Mouse (Mus musculus) neural tube, embryonic 13.5 days (tissue): ENCODE results near the gene Olfr1037. TPM values are rescaled to one million over a fixed set of nuclear protein-coding genes. Genes with fewer than 3 reads are reported as not detected.
"Not testable (repeated sequence)": the region's sequence is repeated elsewhere in the genome, so short reads cannot be mapped to it uniquely, and the experiment has no call there.

Experiments
- ATAC-seq: fragments of 200-750 bp; cut with Nextera tagmentation; 2 replicates; pipeline ENCODE4 v1.8.0; 2017; ENCODE audit warnings: low read depth, mild to moderate bottlenecking, moderate TSS enrichment, moderate library complexity
- H3K27ac ChIP-seq: fragments of 300-500 bp; sonication (generic); replicated peaks from 2 replicates; pipeline ENCODE4 v1.5.1; 2015; ENCODE audit warnings: moderate library complexity, mild to moderate bottlenecking, inconsistent platforms
- H3K27me3 ChIP-seq: fragments of 300-500 bp; sonication (generic); 2 replicates; pipeline ENCODE4 v1.6.1; 2015; ENCODE audit warnings: mild to moderate bottlenecking, inconsistent platforms
- H3K36me3 ChIP-seq: fragments of 300-500 bp; sonication (generic); 2 replicates; pipeline ENCODE4 v1.6.1; 2015; ENCODE audit warnings: mild to moderate bottlenecking, inconsistent platforms
- H3K4me1 ChIP-seq: fragments of 300-500 bp; sonication (generic); replicated peaks from 2 replicates; pipeline ENCODE4 v1.6.1; 2015; ENCODE audit warnings: inconsistent platforms
- H3K4me2 ChIP-seq: fragments of 300-500 bp; sonication (generic); 2 replicates; pipeline ENCODE4 v1.6.1; 2015; ENCODE audit warnings: inconsistent platforms, mild to moderate bottlenecking, moderate library complexity
- H3K4me3 ChIP-seq: fragments of 300-500 bp; sonication (generic); 2 replicates; pipeline ENCODE4 v1.5.1; 2015; ENCODE audit warnings: mild to moderate bottlenecking, inconsistent platforms
- H3K9ac ChIP-seq: fragments of 300-500 bp; sonication (generic); 2 replicates; pipeline ENCODE4 v1.6.1; 2015; ENCODE audit warnings: moderate library complexity, mild to moderate bottlenecking, inconsistent platforms
- H3K9me3 ChIP-seq: fragments of 300-500 bp; sonication (generic); 2 replicates; pipeline ENCODE4 v1.6.1; 2016; ENCODE audit warnings: inconsistent platforms
- WGBS: fragments of 180-500 bp; shearing (Covaris S2); methylation state at CpG from one replicate; pipeline ENCODE4 v1.1.7; 2015; 5-methylcytosine and 5-hydroxymethylcytosine counted together
- polyA plus RNA-seq: library from polyadenylated mRNA; unstranded; fragments of >200 nt; fragmentation: Nextera tagmentation; extraction: Ambion mirVana; gene quantifications from 2 replicates; pipeline ENCODE4 v1.2.1, GENCODE M21; 2015

Gene Olfr1037
- polyA plus RNA-seq, result not detected in 2 replicates

GRCm38 (mm10) chr2:86087285-86087684 is at the start of gene Olfr1037:
Olfr1037 (minus strand) TSS chr2:86087385.
- Histone ChIP-seq H3K4me3 (no peak within 1 kb of the TSS), H3K4me2 (no peak within 1 kb of the TSS), H3K27me3 (no peaks in the 10 kb centered on the region), H3K27ac (no peak within 1 kb of the TSS), H3K4me1 (no peaks in the 10 kb centered on the region), H3K9ac (no peak within 1 kb of the TSS), H3K9me3 (no peaks in the 10 kb centered on the region), H3K36me3 (no peaks in the 10 kb centered on the region)
- 93% methylated on average over 2 of the region's 2 CpGs for WGBS
- no peak for ATAC-seq

GRCm38 (mm10) chr2:86135828-86136227 is 48.6 kb upstream of the Olfr1037 start, which contains the start of gene Olfr1039:
Olfr1039 (minus strand) TSS chr2:86135928.
- Histone ChIP-seq H3K4me2 (no peak within 1 kb of the TSS), H3K27ac (no peak within 1 kb of the TSS), H3K4me1 (no peaks in the 10 kb centered on the region), H3K9ac (no peak within 1 kb of the TSS), H3K4me3 (no peak within 1 kb of the TSS), H3K9me3 (no peaks in the 10 kb centered on the region), H3K27me3 (no peaks in the 10 kb centered on the region), H3K36me3 (no peaks in the 10 kb centered on the region)
- no peak for ATAC-seq
- WGBS, result 96% methylated on average over 1 of the region's 1 CpGs

- H3K4me2 ChIP-seq, H3K27ac ChIP-seq: not testable (repeated sequence)
Measured at GRCm38 (mm10) chr2:86080478-86080877, 6.7 kb downstream of the Olfr1037 start.

GRCm38 (mm10) chr2:86073692-86074091 is 13.5 kb downstream of the Olfr1037 start, which contains the start of gene Olfr1036:
Olfr1036 (plus strand) TSS chr2:86073992.
- H3K9ac ChIP-seq, H3K36me3 ChIP-seq, H3K4me3 ChIP-seq, H3K27ac ChIP-seq, H3K27me3 ChIP-seq, H3K4me2 ChIP-seq, ATAC-seq, H3K4me1 ChIP-seq, H3K9me3 ChIP-seq: not testable (repeated sequence)

More at GRCm38 (mm10) chr2:86080478-86080877, 6.7 kb downstream of the Olfr1037 start:
- not testable (repeated sequence) for H3K4me3 ChIP-seq, H3K4me1 ChIP-seq, H3K9ac ChIP-seq, ATAC-seq, H3K27me3 ChIP-seq, H3K36me3 ChIP-seq, H3K9me3 ChIP-seq
- 90% methylated on average over 1 of the region's 1 CpGs for WGBS

- Histone ChIP-seq H3K9me3 (no peaks in the 10 kb centered on the region), H3K4me1 (no peaks in the 10 kb centered on the region), H3K4me2 (no peak overlapping the region), H3K36me3 (no peaks in the 10 kb centered on the region), H3K27me3 (no peaks in the 10 kb centered on the region), H3K4me3 (no peak overlapping the region), H3K9ac (no peak overlapping the region), H3K27ac (no peak overlapping the region)
- 95% methylated on average over 8 of the region's 8 CpGs for WGBS
- ATAC-seq, result no peak
Measured at GRCm38 (mm10) chr2:86070189-86070588, 17.0 kb downstream of the Olfr1037 start.

DNA sequence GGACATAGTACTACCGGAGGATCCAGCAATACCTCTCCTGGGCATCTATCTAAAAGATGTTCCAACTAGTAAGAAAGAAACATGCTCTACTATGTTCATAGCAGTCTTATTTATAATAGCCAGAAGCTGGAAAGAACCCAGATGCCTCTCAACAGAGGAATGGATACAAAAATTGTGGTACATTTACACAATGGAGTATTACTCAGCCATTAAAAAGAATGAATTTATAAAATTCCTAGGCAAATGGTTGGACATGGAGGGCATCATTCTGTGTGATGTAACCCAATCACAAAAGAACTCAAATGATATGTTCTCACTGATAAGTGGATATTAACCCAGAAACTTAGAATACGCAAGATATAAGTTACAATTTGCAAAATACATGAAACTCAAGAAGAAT is 23.4 kb downstream of the Olfr1037 start:
- H3K9ac ChIP-seq, H3K9me3 ChIP-seq, H3K4me1 ChIP-seq, ATAC-seq, H3K4me2 ChIP-seq, H3K36me3 ChIP-seq, H3K27ac ChIP-seq, H3K27me3 ChIP-seq, H3K4me3 ChIP-seq: not testable (repeated sequence)
- WGBS, result 95% methylated on average over 2 of the region's 2 CpGs

GRCm38 (mm10) chr2:86050777-86051176 is 36.4 kb downstream of the Olfr1037 start:
- H3K36me3 ChIP-seq, H3K4me3 ChIP-seq, H3K9ac ChIP-seq, H3K4me1 ChIP-seq, H3K27me3 ChIP-seq, H3K4me2 ChIP-seq, ATAC-seq, H3K27ac ChIP-seq, H3K9me3 ChIP-seq: not testable (repeated sequence)

DNA sequence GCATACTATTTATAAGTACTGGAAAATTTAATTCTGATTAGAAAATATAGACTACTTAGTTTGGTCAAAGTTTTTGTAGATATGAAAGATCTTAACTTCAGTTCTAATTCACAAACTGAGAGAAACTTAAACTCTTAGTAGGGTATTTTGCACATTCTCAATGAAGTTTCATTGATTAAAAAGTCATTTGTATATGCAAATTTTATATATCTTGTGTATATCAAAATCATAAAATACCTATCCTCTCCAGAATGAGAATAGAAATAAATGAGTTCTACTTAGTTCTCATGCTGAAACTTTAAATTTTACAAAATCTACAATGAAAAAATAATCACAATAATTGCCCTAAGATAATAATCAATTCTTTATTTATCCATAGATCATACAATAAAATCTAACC is 41.6 kb downstream of the Olfr1037 start, which contains the start of gene Olfr1034:
Olfr1034 (plus strand) TSS at position 301 of the 400 bp plus-strand sequence.
- Histone ChIP-seq H3K27me3 (no peaks in the 10 kb centered on the region), H3K27ac (no peak within 1 kb of the TSS), H3K9me3 (no peaks in the 10 kb centered on the region), H3K9ac (no peak within 1 kb of the TSS), H3K4me3 (no peak within 1 kb of the TSS), H3K4me2 (no peak within 1 kb of the TSS), H3K4me1 (no peaks in the 10 kb centered on the region), H3K36me3 (no peaks in the 10 kb centered on the region)
- ATAC-seq, result no peak

Other genes with a start within 250 kb of the Olfr1037 start
- gene Olfr1019, start 241.9 kb downstream of the Olfr1037 start, polyA plus RNA-seq, result not detected in 2 replicates
- gene Olfr1020, start 240.4 kb downstream of the Olfr1037 start, polyA plus RNA-seq, result not detected in 2 replicates
- not detected in 2 replicates for gene Olfr1022, start 218.8 kb downstream of the Olfr1037 start, polyA plus RNA-seq
- gene Olfr1023, start 201.7 kb downstream of the Olfr1037 start, polyA plus RNA-seq, result not detected in 2 replicates
- not detected in 2 replicates for gene Olfr1024, start 182.3 kb downstream of the Olfr1037 start, polyA plus RNA-seq
- not detected in 2 replicates for gene Olfr1025-ps1, start 172.2 kb downstream of the Olfr1037 start, polyA plus RNA-seq
- not detected in 2 replicates for gene Olfr1026, start 165.8 kb downstream of the Olfr1037 start, polyA plus RNA-seq
- gene Olfr1028, start 136.9 kb downstream of the Olfr1037 start, polyA plus RNA-seq, result not detected in 2 replicates
- gene Olfr1029, start 113.5 kb downstream of the Olfr1037 start, polyA plus RNA-seq, result not detected in 2 replicates
- gene Olfr1030, start 108.1 kb downstream of the Olfr1037 start, polyA plus RNA-seq, result not detected in 2 replicates
- gene Olfr1031, start 97.1 kb downstream of the Olfr1037 start, polyA plus RNA-seq, result not detected in 2 replicates
- not detected in 2 replicates for gene Olfr1032, start 81.8 kb downstream of the Olfr1037 start, polyA plus RNA-seq
- gene Olfr1033, start 66.8 kb downstream of the Olfr1037 start, polyA plus RNA-seq, result not detected in 2 replicates
- not detected in 2 replicates for gene Olfr1034, start 41.5 kb downstream of the Olfr1037 start, polyA plus RNA-seq
- gene Olfr1036, start 13.4 kb downstream of the Olfr1037 start, polyA plus RNA-seq, result not detected in 2 replicates
- not detected in 2 replicates for gene Olfr1039, start 48.5 kb upstream of the Olfr1037 start, polyA plus RNA-seq
- gene Olfr1040, start 59.3 kb upstream of the Olfr1037 start, polyA plus RNA-seq, result not detected in 2 replicates
- gene Olfr1042, start 74.5 kb upstream of the Olfr1037 start, polyA plus RNA-seq, result not detected in 2 replicates
- gene Olfr1043, start 80.1 kb upstream of the Olfr1037 start, polyA plus RNA-seq, result not detected in 2 replicates
- not detected in 2 replicates for gene Olfr1044, start 90.4 kb upstream of the Olfr1037 start, polyA plus RNA-seq
- not detected in 2 replicates for gene Olfr52, start 98.3 kb upstream of the Olfr1037 start, polyA plus RNA-seq
- gene Olfr1045, start 115.6 kb upstream of the Olfr1037 start, polyA plus RNA-seq, result not detected in 2 replicates
- not detected in 2 replicates for gene Olfr1046, start 131.9 kb upstream of the Olfr1037 start, polyA plus RNA-seq
- not detected in 2 replicates for gene Olfr1047, start 144.0 kb upstream of the Olfr1037 start, polyA plus RNA-seq
- not detected in 2 replicates for gene Olfr1048, start 152.9 kb upstream of the Olfr1037 start, polyA plus RNA-seq
- gene Olfr1049, start 170.9 kb upstream of the Olfr1037 start, polyA plus RNA-seq, result not detected in 2 replicates
- not detected in 2 replicates for gene Olfr1051, start 191.7 kb upstream of the Olfr1037 start, polyA plus RNA-seq
- not detected in 2 replicates for gene Olfr1052, start 205.1 kb upstream of the Olfr1037 start, polyA plus RNA-seq
- not detected in 2 replicates for gene Olfr1053, start 227.9 kb upstream of the Olfr1037 start, polyA plus RNA-seq
- gene Olfr1054, start 248.0 kb upstream of the Olfr1037 start, polyA plus RNA-seq, result not detected in 2 replicates